ENCODE assay signal across 16 mouse cellular contexts in genomic region chr2:167685865-167686264, GRCm38 (mm10). TPM values are rescaled to one million over a fixed set of nuclear protein-coding genes. Genes with fewer than 3 reads are reported as not detected.
DNase-seq lines count a peak whose midpoint lies in the region; ATAC-seq and TF ChIP-seq lines count a peak whose summit lies in the region.
"Had no signal": no experiment of that assay in that cellular context is flagged by ENCODE, and none has a peak within 500 bp of the region (broad histone marks: within the 10 kb centered on the region; RNA-seq: fewer than 3 reads in every experiment).

No protein-coding gene starts in this region.

- DNase-seq in adrenal gland, postnatal 10 days, result peak; percentile 60
- DNase-seq in adrenal gland, adult 18-20 months (ENCODE audit: low spot score in 2 of 2), result no peak
- DNase-seq in layer of hippocampus, adult 2 months (ENCODE audit: low spot score in 2 of 2), result no peak
- DNase-seq in layer of hippocampus, postnatal 36 days, result no peak
- no peak for DNase-seq in forebrain, postnatal 0 days
- no peak for DNase-seq in lung, postnatal 36 days

- no peaks in the 10 kb centered on the region for H3K9me3 ChIP-seq in stomach, embryonic 16.5 days (replicated peaks; ENCODE audit: control insufficient read depth, low read length)
- no peaks in the 10 kb centered on the region for H3K9me3 ChIP-seq in forebrain, postnatal 0 days (ENCODE audit: low read length)
- H3K9me3 ChIP-seq: embryonic facial prominence, embryonic 13.5 days; forebrain, embryonic 10.5 days; heart, embryonic 15.5 days; hindbrain, embryonic 13.5 days had no signal

- H3K9ac ChIP-seq in stomach, embryonic 16.5 days (ENCODE audit: low read length), result 0 out of 2 replicates have a peak overlapping the region, but pooled peaks have one; percentile 12
- no peak overlapping the region for H3K9ac ChIP-seq in forebrain, postnatal 0 days
- H3K9ac ChIP-seq: embryonic facial prominence, embryonic 13.5 days; heart, embryonic 15.5 days; hindbrain, embryonic 13.5 days had no signal

- WGBS in stomach, embryonic 16.5 days, result 67% methylated on average over 3 of the region's 3 CpGs
- WGBS in forebrain, postnatal 0 days, result 80% methylated on average over 3 of the region's 3 CpGs

- H3K4me3 ChIP-seq in layer of hippocampus, adult 2 months, result no peak overlapping the region
- H3K4me3 ChIP-seq in stomach, embryonic 16.5 days (replicated peaks; ENCODE audit: low read length), result no peak overlapping the region
- no peak overlapping the region for H3K4me3 ChIP-seq in forebrain, postnatal 0 days (ENCODE audit: low read depth, low read length)
- H3K4me3 ChIP-seq: embryonic facial prominence, embryonic 13.5 days; forebrain, embryonic 10.5 days; heart, adult 2 months; heart, embryonic 15.5 days; hindbrain, embryonic 13.5 days had no signal

- no peaks in the 10 kb centered on the region for H3K36me3 ChIP-seq in stomach, embryonic 16.5 days (ENCODE audit: control insufficient read depth, insufficient read depth, low read length)
- H3K36me3 ChIP-seq in forebrain, postnatal 0 days (ENCODE audit: insufficient read depth), result no peaks in the 10 kb centered on the region
- H3K36me3 ChIP-seq: embryonic facial prominence, embryonic 13.5 days; forebrain, embryonic 10.5 days; heart, embryonic 15.5 days; hindbrain, embryonic 13.5 days had no signal

- no peaks in the 10 kb centered on the region for H3K27me3 ChIP-seq in stomach, embryonic 16.5 days (ENCODE audit: control insufficient read depth, insufficient read depth, low read length)
- H3K27me3 ChIP-seq in forebrain, postnatal 0 days (ENCODE audit: insufficient read depth, low read length), result peaks cover 15% of the 10 kb centered on the region

- H3K4me2 ChIP-seq in stomach, embryonic 16.5 days (ENCODE audit: low read depth, low read length), result no peak overlapping the region
- H3K4me2 ChIP-seq in forebrain, postnatal 0 days (ENCODE audit: low read depth), result no peak overlapping the region
- H3K4me2 ChIP-seq: embryonic facial prominence, embryonic 13.5 days; heart, embryonic 11.5 days; heart, embryonic 15.5 days; hindbrain, embryonic 13.5 days had no signal

- peaks cover 13% of the 10 kb centered on the region for H3K4me1 ChIP-seq in stomach, embryonic 16.5 days (ENCODE audit: control insufficient read depth, insufficient read depth, low read length)
- H3K4me1 ChIP-seq in forebrain, postnatal 0 days (ENCODE audit: insufficient read depth), result no peaks in the 10 kb centered on the region

- no peak for TF ChIP-seq CTCF in layer of hippocampus, adult 2 months (conservative IDR thresholded peaks at IDR 0.05)
- TF ChIP-seq CTCF in forebrain, postnatal 0 days (IDR thresholded peaks at IDR 0.05; ENCODE audit: low read depth), result no peak

- ATAC-seq in stomach, embryonic 16.5 days (ENCODE audit: insufficient read depth, low FRiP score), result no peak
- ATAC-seq in forebrain, postnatal 0 days, result no peak

- H3K27ac ChIP-seq in layer of hippocampus, adult 2 months, result peak overlapping the region; percentile 72
- 0 out of 2 replicates have a peak overlapping the region, but pooled peaks have one; percentile 8 for H3K27ac ChIP-seq in stomach, embryonic 16.5 days (ENCODE audit: low read length)
- no peak overlapping the region for H3K27ac ChIP-seq in forebrain, postnatal 0 days (ENCODE audit: low read depth, low read length)
- H3K27ac ChIP-seq: embryonic facial prominence, embryonic 13.5 days; forebrain, embryonic 10.5 days; heart, adult 2 months; heart, embryonic 15.5 days; hindbrain, embryonic 13.5 days; hindbrain, postnatal 0 days had no signal

RNA-seq across cellular contexts. Expression of gene Cebpb, which starts 2.9 kb away (rescaled TPM):
- 100 to 1,000 TPM; 269 to 439 TPM for total RNA-seq in adrenal gland, postnatal 10 days (2021)
- total RNA-seq in adrenal gland, adult 18-20 months (2021), result 100 to 1,000 TPM; 433 to 502 TPM
- 10 to 100 TPM; 25.8 to 32.0 TPM for total RNA-seq in layer of hippocampus, adult 2 months (2021)
- 10 to 100 TPM; 32.6 to 34.3 TPM for total RNA-seq in layer of hippocampus, postnatal 36 days (2021)
- 0.69 and 0.92 TPM in 2 replicates for polyA plus RNA-seq in stomach, embryonic 16.5 days (2015; fragmentation: Nextera tagmentation; extraction: Ambion mirVana)
- total RNA-seq in forebrain, postnatal 0 days (2014; rRNA removed), result 4.2 and 5.7 TPM in 2 replicates
- polyA plus RNA-seq in forebrain, postnatal 0 days (2015; fragmentation: Nextera tagmentation; extraction: Ambion mirVana), result 4.3 and 4.5 TPM in 2 replicates

RNA-seq across cellular contexts. Expression of gene Tmem189, which starts 3.8 kb away (rescaled TPM):
- 10 to 100 TPM; 31.2 to 33.5 TPM for total RNA-seq in adrenal gland, postnatal 10 days (2021)
- 10 to 100 TPM; 21.4 to 26.6 TPM for total RNA-seq in adrenal gland, adult 18-20 months (2021)
- total RNA-seq in layer of hippocampus, adult 2 months (2021), result 10 to 100 TPM; 43.6 to 46.9 TPM
- total RNA-seq in layer of hippocampus, postnatal 36 days (2021), result 10 to 100 TPM; 46.2 to 51.6 TPM
- polyA plus RNA-seq in stomach, embryonic 16.5 days (2015; fragmentation: Nextera tagmentation; extraction: Ambion mirVana), result 35.7 and 36.8 TPM in 2 replicates
- total RNA-seq in forebrain, postnatal 0 days (2014; rRNA removed), result 37.7 and 39.5 TPM in 2 replicates
- 33.7 and 38.4 TPM in 2 replicates for polyA plus RNA-seq in forebrain, postnatal 0 days (2015; fragmentation: Nextera tagmentation; extraction: Ambion mirVana)

RNA-seq across cellular contexts. Expression of gene Gm20431, which starts 24.6 kb away (rescaled TPM):
- total RNA-seq in adrenal gland, postnatal 10 days (2021), result 10 to 100 TPM; 16.4 to 17.5 TPM
- 10 to 100 TPM; 11.6 to 15.2 TPM for total RNA-seq in adrenal gland, adult 18-20 months (2021)
- total RNA-seq in layer of hippocampus, adult 2 months (2021), result 10 to 100 TPM; 36.5 to 44.2 TPM
- 10 to 100 TPM; 39.4 to 47.0 TPM for total RNA-seq in layer of hippocampus, postnatal 36 days (2021)
- 9.2 TPM in 1 of 2 replicates, not detected in the other for polyA plus RNA-seq in stomach, embryonic 16.5 days (2015; fragmentation: Nextera tagmentation; extraction: Ambion mirVana)
- not detected in 2 replicates for total RNA-seq in forebrain, postnatal 0 days (2014; rRNA removed)
- polyA plus RNA-seq in forebrain, postnatal 0 days (2015; fragmentation: Nextera tagmentation; extraction: Ambion mirVana), result 7.5 and 9.7 TPM in 2 replicates
- total RNA-seq: common myeloid progenitor, adult 5-6 weeks; hematopoietic stem cell, adult 5-6 weeks had no signal

RNA-seq across cellular contexts. Expression of gene Ube2v1, which starts 54.0 kb away (rescaled TPM):
- 100 to 1,000 TPM; 159 to 162 TPM for total RNA-seq in adrenal gland, postnatal 10 days (2021)
- total RNA-seq in adrenal gland, adult 18-20 months (2021), result 100 to 1,000 TPM; 184 to 195 TPM
- total RNA-seq in layer of hippocampus, adult 2 months (2021), result 100 to 1,000 TPM; 216 to 232 TPM
- total RNA-seq in layer of hippocampus, postnatal 36 days (2021), result 100 to 1,000 TPM; 208 to 231 TPM
- polyA plus RNA-seq in stomach, embryonic 16.5 days (2015; fragmentation: Nextera tagmentation; extraction: Ambion mirVana), result 267 and 298 TPM in 2 replicates
- 161 TPM in 2 replicates for total RNA-seq in forebrain, postnatal 0 days (2014; rRNA removed)
- polyA plus RNA-seq in forebrain, postnatal 0 days (2015; fragmentation: Nextera tagmentation; extraction: Ambion mirVana), result 328 and 369 TPM in 2 replicates

Comparison
In these comparisons a context has a peak if more than half of its experiments do, and no peak if none do; other contexts are left out.
1. RNA of gene Cebpb, which starts 2.9 kb away (total RNA-seq): 433 to 502 TPM in adrenal gland, adult 18-20 months and 269 to 439 TPM in adrenal gland, postnatal 10 days; 32.6 to 34.3 TPM in layer of hippocampus, postnatal 36 days, 25.8 to 32.0 TPM in layer of hippocampus, adult 2 months and 4.2 to 5.7 TPM in forebrain, postnatal 0 days; every median in the first group is over 4 times any median in the second.
2. RNA of gene Gm20431, which starts 24.6 kb away (total RNA-seq): 39.4 to 47.0 TPM in layer of hippocampus, postnatal 36 days, 36.5 to 44.2 TPM in layer of hippocampus, adult 2 months, 16.4 to 17.5 TPM in adrenal gland, postnatal 10 days and 11.6 to 15.2 TPM in adrenal gland, adult 18-20 months; not detected in forebrain, postnatal 0 days; every median in the first group is over 10 times any median in the second.